Mouse (Mus musculus): ENCODE data around the gene H2-Eb2.

DNA sequence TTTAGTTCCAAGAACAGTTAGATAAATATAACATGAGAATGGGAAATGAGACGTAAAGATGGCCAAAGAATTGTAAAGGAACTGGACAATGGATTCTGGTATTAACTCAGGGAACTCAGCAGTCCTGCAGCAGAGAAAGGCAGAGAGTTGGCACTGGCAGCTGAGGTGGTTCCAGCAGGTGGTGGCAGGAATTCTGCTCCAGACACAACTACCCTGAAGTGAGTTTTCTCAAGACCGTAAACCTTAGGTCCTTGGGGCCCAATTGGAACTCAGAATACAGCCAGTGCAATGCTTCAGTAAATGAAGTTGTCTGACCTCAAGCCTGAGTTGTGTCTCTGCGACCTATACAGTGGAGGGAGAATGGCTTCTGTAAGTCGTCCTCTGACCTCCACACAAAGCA is 31.2 kb upstream of the H2-Eb2 start:
- TF ChIP-seq CTCF (IDR thresholded peaks at IDR 0.05; ENCODE audit: borderline replicate concordance, insufficient read depth, low read length) (no peak), POLR2A (IDR thresholded peaks at IDR 0.05; ENCODE audit: low read depth, low read length) (no peak)
